Mouse (Mus musculus) neutrophil, adult 59 days (primary cell): ENCODE data around the gene Mageb4. TPM values are rescaled to one million over a fixed set of nuclear protein-coding genes. Genes with fewer than 3 reads are reported as not detected.

ENCODE experiments used
- total RNA-seq, 2 experiments: library from RNA; stranded (reverse); gene quantifications; 1 replicate in 1 of 2; 2 replicates in 1 of 2; pipeline ENCODE4 v1.2.4; 2023

The Mageb4 gene
- total RNA-seq = not detected

DNA sequence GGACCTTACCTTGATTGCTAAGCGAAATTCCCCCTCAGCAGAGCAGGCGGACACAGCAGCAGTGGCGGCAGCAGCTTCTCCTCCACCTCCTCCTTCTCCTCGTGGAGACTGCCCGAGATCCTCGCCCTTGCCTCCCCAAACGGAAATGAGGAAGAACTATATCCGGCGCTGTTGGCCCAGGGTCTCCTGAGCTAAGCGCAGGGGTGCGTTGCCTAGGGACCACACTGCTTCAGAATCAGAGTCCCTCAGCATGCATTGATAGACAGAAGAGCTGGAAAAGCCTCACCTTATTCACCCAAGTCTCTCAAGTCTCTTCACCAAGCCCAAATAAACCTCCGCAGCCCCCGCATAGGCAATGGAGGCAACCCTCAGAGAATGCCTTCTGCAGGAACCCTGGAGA, at the start of gene Mageb4:
Gene Mageb4 (minus strand): TSS at position 101 of the 400 bp plus-strand sequence.

Other genes starting within 250 kb of the Mageb4 start
- not detected for gene Nr0b1, start 113.3 kb downstream of the Mageb4 start, total RNA-seq